25 mouse cellular contexts compared by ENCODE assay signal in the genomic region with DNA sequence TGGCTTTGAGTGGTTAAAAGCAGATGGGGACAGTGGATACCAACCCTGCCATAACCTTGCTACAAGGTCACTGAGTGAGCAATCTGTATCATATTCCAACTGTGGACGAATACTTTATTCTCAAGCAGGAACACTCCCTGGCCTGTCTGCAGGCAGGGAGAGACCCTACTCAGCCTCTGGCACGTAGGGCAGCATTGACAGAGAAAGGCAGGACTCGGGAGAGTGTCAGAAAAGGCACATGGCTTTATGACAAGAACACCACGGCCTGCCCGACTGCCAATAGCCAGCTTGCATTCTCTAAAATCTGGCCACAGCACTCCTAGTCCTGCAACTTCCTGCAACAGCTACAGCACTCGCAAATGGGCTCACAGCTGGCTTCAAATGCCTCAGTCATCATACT.
A peak's percentile ranks its signal among the peaks of the same experiment; 100 is the strongest.
DNase-seq lines count a peak whose midpoint lies in the region; ATAC-seq lines count a peak whose summit lies in the region.
"Had no signal": no experiment of that assay in that cellular context is flagged by ENCODE, and none has a peak within 500 bp of the region (broad histone marks: within the 10 kb centered on the region; RNA-seq: fewer than 3 reads in every experiment).

No protein-coding gene starts in this region.

- no peak overlapping the region for H3K9ac ChIP-seq in heart, embryonic 12.5 days
- H3K9ac ChIP-seq: embryonic facial prominence, embryonic 13.5 days; forebrain, embryonic 12.5 days; forebrain, embryonic 15.5 days; heart, embryonic 13.5 days; hindbrain, embryonic 12.5 days; hindbrain, embryonic 15.5 days had no signal

- no peak for ATAC-seq in heart, embryonic 12.5 days (ENCODE audit: insufficient number of reproducible peaks, low FRiP score)
- ATAC-seq: forebrain, embryonic 15.5 days; intestine, postnatal 0 days; Patski had no signal

- H3K27me3 ChIP-seq in heart, embryonic 12.5 days (replicated peaks), result no peaks in the 10 kb centered on the region
- H3K27me3 ChIP-seq: embryonic facial prominence, embryonic 13.5 days; forebrain, embryonic 12.5 days; forebrain, embryonic 15.5 days; heart, embryonic 13.5 days; hindbrain, embryonic 12.5 days; hindbrain, embryonic 15.5 days had no signal

- peak; percentile 40 for DNase-seq in adrenal gland, adult 2 months
- no peak for DNase-seq in adrenal gland, postnatal 10 days
- DNase-seq in cerebellum, postnatal 10 days, result peak; percentile 28 to 30
- no peak for DNase-seq in cerebellum, postnatal 36 days
- DNase-seq in heart, adult 8-10 months (ENCODE audit: low spot score), result peak; percentile 48
- DNase-seq in adrenal gland, postnatal 36 days, result peak; percentile 11 to 38
- DNase-seq: B cell, adult 2 months; cerebellum, adult 18-20 months; cerebellum, adult 9-10 months; cerebellum, postnatal 25 days; embryo, embryonic 11 days; gastrocnemius, postnatal 25 days; kidney, adult 2 months had no signal

- H3K27ac ChIP-seq in heart, embryonic 12.5 days (ENCODE audit: poor library complexity, severe bottlenecking), result no peak overlapping the region
- H3K27ac ChIP-seq: embryonic facial prominence, embryonic 10.5 days; embryonic facial prominence, embryonic 13.5 days; forebrain, embryonic 12.5 days; forebrain, embryonic 15.5 days; heart, embryonic 13.5 days; hindbrain, embryonic 12.5 days; hindbrain, embryonic 15.5 days had no signal

- WGBS in heart, embryonic 12.5 days, result 77% methylated on average over 6 of the region's 6 CpGs

- no peaks in the 10 kb centered on the region for H3K36me3 ChIP-seq in heart, embryonic 12.5 days
- H3K36me3 ChIP-seq: embryonic facial prominence, embryonic 10.5 days; embryonic facial prominence, embryonic 13.5 days; forebrain, embryonic 12.5 days; forebrain, embryonic 15.5 days; G1E; heart, embryonic 13.5 days; hindbrain, embryonic 12.5 days; hindbrain, embryonic 15.5 days had no signal

- no peak overlapping the region for H3K4me3 ChIP-seq in heart, embryonic 12.5 days
- H3K4me3 ChIP-seq: embryonic facial prominence, embryonic 10.5 days; embryonic facial prominence, embryonic 13.5 days; erythroblast, embryonic 14.5 days; forebrain, embryonic 12.5 days; forebrain, embryonic 15.5 days; heart, embryonic 13.5 days; hindbrain, embryonic 12.5 days; hindbrain, embryonic 15.5 days had no signal

- H3K4me2 ChIP-seq in heart, embryonic 12.5 days, result no peak overlapping the region
- H3K4me2 ChIP-seq: embryonic facial prominence, embryonic 13.5 days; forebrain, embryonic 12.5 days; forebrain, embryonic 15.5 days; heart, embryonic 13.5 days; hindbrain, embryonic 12.5 days; hindbrain, embryonic 15.5 days had no signal

- peaks cover 9% of the 10 kb centered on the region; the same call in 1 of the 2 replicates for H3K4me1 ChIP-seq in heart, embryonic 12.5 days (replicated peaks)
- H3K4me1 ChIP-seq: embryonic facial prominence, embryonic 10.5 days; embryonic facial prominence, embryonic 13.5 days; forebrain, embryonic 15.5 days; hindbrain, embryonic 15.5 days had no signal

- no peaks in the 10 kb centered on the region for H3K9me3 ChIP-seq in heart, embryonic 12.5 days (replicated peaks)
- H3K9me3 ChIP-seq: embryonic facial prominence, embryonic 10.5 days; embryonic facial prominence, embryonic 13.5 days; forebrain, embryonic 12.5 days; forebrain, embryonic 15.5 days; heart, embryonic 13.5 days; hindbrain, embryonic 12.5 days; hindbrain, embryonic 15.5 days had no signal

Comparison
In these comparisons a context has a peak if more than half of its experiments do, and no peak if none do; other contexts are left out.
1. DNase-seq: peak in adrenal gland, adult 2 months (single experiment), cerebellum, postnatal 10 days (2 of 2), heart, adult 8-10 months (single experiment) and adrenal gland, postnatal 36 days (2 of 2); none in adrenal gland, postnatal 10 days (single experiment) and cerebellum, postnatal 36 days (0 of 2).